Mouse (Mus musculus): Measurements from ENCODE around the gene Lrrc39.

DNA sequence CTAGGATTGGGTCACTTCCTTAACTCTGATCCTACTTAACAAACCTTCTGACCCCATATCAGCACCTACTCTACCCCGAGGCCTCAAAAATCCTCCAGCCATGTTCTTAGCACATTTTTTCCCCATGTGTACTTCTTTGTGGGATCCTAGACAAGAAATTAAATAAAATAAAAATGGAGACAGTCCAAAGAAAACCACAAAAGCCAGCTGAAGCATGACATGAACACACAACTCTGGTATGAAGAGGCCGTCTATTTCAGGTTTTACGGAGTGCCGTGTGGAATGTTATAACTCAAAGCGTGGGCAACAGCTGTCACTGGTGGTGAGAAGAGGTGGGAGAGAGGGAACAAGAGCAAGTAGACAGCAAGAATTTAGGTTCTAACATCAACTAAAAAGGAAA lies 11.4 kb upstream of the Lrrc39 start:
- no peak for TF ChIP-seq EP300 (IDR thresholded peaks at IDR 0.05; ENCODE audit: low read depth)
- no peak for TF ChIP-seq CTCF (IDR thresholded peaks at IDR 0.05; ENCODE audit: low read depth)
